Mouse (Mus musculus): ENCODE results near the gene Atad2b.
"Not testable (repeated sequence)": the region's sequence is repeated elsewhere in the genome, so short reads cannot be mapped to it uniquely, and the experiment has no call there.

Gene Atad2b

DNA sequence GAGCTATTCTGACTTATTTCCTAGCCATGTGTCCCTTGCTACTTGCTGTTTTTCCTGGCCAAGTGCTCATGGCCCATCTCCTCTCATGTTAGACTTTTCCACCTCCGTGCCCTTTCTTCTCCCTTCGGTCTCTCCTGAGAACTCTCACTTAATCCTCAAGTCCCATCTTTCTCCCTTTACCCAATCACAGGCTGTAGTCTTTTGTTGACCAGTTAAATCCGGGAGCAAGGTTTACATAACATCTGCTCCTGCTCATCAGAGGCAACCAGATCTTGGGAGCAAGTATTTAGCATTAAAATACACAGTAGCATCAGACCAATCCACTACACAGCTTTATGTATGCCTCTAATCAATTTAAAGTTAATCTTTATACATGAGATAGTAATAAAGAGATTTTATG, 2.7 kb upstream of the Atad2b start:
- no peak for DNase-seq

- DNase-seq = no peak
Observed at GRCm38 (mm10) chr12:4914944-4915343, 2.2 kb upstream of the Atad2b start.

GRCm38 (mm10) chr12:4917805-4918591, 845 bp downstream of the Atad2b start:
- DNase-seq = peak; percentile 76

DNA sequence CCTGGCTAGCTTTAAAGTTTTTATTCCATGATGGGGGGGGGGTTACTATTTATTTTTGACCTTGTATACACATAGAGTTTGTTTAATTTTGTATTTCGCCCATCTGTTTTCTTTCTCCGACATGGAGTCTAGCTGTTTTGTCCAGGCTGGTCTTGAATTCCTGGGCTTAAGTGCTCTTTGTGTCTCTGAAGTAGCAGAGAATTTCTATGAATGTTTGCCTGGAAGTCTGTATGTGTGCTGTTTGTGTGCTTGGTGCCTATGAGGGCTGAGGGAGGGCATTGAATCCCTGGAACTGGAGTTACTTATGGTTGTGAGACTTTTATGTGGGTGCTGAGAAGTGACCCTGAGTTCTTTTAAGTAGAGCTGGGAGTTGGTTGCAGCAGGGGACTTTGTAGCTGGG, 11.0 kb downstream of the Atad2b start:
- DNase-seq = no peak

- DNase-seq = no peak
Observed at GRCm38 (mm10) chr12:4930820-4931548, 13.8 kb downstream of the Atad2b start.

DNA sequence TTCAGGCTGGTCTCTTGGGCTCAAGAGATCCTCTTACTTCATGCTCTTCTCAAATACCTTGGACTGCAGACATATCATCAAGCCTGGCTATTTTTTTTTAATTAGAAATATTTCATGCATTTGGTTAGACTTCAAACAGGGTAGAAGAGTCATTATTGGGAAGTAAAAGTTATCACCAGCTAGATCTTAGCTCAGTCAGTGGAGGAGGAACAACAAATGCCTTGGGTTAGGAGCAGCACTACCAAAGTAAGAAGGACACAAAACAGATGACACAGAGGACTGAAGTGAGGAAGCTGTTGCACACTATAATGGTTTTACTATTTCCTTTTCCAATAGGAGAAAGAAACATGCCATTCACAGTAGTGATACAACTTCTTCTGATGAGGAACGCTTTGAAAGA, 35.1 kb downstream of the Atad2b start:
- no peak for DNase-seq

GRCm38 (mm10) chr12:4953156-4953555, 36.0 kb downstream of the Atad2b start:
- DNase-seq = no peak

DNA sequence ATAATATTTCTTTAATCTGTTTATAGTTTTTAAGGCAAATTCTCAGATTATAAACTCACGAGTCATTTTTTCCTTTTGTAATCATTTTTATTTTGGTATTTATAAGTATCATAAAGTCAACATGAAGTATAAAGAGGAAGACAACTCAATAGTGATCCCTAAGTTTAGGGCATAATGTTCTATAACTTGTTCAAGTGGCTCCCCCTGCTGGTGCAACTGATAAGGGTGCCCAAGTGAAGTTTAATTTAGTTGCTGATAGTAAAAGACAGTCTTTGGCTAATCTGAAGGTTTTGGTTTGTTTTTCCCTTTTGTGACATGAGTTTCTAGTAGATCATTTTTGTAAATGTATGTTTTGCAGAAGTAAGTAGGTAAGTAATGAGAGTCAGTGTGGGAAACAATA, 55.8 kb downstream of the Atad2b start:
- peak; percentile 85 for DNase-seq

- no peak for DNase-seq
Observed at GRCm38 (mm10) chr12:4978324-4978723, 61.2 kb downstream of the Atad2b start.

GRCm38 (mm10) chr12:4996981-4997380, 79.8 kb downstream of the Atad2b start:
- no peak for DNase-seq

- DNase-seq = no peak
Observed at GRCm38 (mm10) chr12:5005338-5005737, 88.2 kb downstream of the Atad2b start.

- DNase-seq = not testable (repeated sequence)
Observed at GRCm38 (mm10) chr12:5005776-5006175, 88.6 kb downstream of the Atad2b start.

GRCm38 (mm10) chr12:5008638-5009037, 91.5 kb downstream of the Atad2b start:
- DNase-seq = not testable (repeated sequence)

GRCm38 (mm10) chr12:5025226-5025861, 108.2 kb downstream of the Atad2b start:
- no peak for DNase-seq

DNA sequence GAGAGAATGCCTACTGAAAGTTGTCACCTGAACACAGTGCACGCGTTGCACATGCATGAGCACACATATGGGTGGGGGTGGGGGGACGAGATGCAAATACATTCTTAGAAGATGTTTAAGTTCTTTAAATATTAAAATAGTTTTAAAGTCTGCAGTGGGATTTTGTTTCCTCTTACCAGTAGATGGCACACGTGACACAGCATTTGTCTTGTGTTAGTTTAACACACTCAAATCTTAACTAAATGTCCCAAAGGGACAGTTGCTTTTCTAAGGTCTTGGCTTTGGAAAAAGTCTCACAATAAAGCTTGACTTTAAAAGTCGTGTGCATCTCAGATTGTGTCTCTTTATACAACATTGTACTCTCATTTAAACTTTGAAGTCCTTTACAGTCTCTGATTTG, 111.9 kb downstream of the Atad2b start:
- DNase-seq = peak; percentile 6

GRCm38 (mm10) chr12:5038008-5038407, 120.9 kb downstream of the Atad2b start:
- no peak for DNase-seq

DNA sequence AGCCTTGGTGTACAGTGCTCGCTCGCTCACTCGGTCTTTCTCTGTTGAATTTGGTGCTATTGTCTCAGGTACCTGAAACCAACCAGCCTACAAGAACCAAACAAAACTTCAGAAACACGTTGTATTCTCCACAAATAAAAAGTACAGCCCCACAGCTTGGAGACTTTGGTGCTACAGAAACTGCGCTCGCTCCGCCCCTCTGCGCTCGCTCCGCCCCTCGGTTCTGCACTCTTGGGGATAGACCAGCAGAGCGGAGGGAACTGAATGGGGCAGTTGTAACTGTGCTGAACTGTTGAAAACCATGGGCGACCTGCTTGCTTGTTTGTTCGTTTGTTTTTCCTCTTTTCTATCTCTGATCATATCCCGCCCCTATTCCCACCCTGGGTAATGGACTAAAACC, 127.0 kb downstream of the Atad2b start:
- no peak for DNase-seq

GRCm38 (mm10) chr12:5048104-5048503, 131.0 kb downstream of the Atad2b start:
- no peak for DNase-seq

DNA sequence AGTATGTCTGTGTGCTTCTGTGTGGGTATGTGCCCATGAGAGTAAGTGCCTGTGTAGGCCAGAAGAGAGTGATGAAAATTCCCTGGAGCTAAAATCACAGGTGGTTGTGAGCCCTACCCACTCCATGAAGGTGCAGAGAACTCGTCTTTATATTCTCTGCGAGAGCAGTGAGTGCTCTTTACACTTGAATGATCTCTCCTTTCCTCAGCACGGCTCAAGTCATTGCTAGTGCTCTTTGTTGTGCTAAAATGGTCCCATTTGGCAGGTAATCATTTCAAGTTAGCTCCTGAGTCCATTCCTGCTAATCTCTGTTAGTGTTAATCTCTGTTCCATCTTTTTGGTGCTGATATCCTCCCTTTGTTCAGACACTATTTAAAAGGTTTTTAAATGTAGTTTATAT, 150.4 kb downstream of the Atad2b start:
- DNase-seq = no peak

DNA sequence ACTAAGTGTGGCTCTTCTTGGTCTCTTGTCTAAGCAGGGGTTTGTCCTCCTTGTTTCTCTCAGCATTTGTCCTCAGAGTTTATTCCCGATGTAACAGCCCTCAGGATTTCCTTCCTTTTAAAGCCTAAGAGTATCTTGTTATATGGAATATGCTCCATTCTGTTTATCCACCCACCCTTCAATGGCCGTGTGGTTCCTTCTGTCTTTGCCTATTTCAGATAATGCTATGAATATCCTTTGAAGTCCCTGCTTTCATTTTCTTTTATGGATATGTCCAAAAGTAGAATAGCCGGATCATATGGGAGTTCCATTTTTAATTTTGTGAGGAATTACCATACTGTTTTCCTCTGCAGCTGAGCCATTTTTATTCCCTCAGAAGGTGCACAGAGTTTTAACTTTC, 153.0 kb downstream of the Atad2b start:
- DNase-seq = no peak

DNA sequence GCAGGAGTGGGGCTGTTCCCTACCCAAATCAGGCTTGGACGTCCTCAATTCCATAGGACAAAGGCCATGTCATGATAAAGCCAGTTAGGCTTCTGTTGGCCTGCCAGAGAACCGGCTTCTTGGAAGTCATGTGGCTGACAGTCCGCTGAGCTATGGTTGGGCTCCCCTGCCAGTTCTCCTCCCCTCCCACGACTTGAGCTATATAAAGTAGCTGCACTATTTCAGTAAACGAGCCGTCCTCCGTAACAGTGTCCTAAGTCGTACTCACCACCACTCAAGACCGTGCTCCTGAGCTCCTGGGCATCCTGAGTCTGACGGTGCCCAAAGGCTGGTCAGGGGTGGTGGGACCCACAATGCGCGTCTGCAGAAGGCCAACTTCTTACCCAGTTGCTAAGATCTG, 156.0 kb downstream of the Atad2b start:
- DNase-seq = no peak

- DNase-seq = no peak
Observed at GRCm38 (mm10) chr12:5081480-5081879, 164.3 kb downstream of the Atad2b start.

DNA sequence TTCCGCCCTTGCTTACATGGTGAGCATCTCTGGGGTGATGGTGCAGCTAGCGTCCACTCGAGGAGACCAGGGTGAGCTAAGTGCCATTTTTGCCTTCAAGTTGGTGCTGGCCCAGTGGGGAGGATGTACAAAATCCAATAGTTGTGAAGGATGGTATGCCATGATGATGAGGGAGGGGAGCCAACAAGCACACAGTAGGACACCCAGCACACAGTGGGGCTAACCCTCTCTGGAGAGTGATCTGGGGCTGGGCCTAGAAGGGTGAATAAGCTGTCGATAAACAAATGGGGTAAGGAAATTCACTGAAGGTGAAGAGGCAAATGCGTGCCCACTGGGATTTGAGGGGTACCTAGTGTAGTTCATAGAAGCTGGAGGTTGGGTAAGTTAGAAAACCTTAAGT, 167.6 kb downstream of the Atad2b start:
- no peak for DNase-seq
